8 mouse cellular contexts compared by ENCODE assay signal in the genomic region with DNA sequence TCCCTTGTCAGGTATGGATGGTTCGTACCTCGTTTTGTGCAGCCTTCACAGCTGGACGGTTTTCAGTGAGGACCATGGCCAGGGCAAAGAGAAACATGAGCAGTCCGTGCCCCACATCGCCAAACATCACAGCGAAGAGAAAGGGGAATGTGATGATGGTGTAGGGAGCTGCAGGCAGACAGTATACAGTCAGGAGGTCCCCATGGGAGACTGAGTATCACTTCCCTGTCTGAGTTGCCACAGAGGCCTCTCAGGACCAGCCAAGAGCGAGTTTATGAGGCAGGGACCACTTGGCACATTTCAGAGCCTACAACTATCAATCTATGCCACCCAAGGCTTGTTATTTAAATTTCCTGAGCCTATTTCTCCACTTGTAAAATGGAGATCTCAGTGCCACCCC.
"Had no signal": no experiment of that assay in that cellular context is flagged by ENCODE, and none has a peak within 500 bp of the region (broad histone marks: within the 10 kb centered on the region; RNA-seq: fewer than 3 reads in every experiment).

No protein-coding gene starts in this region.

- ATAC-seq: midbrain, embryonic 15.5 days had no signal

- DNase-seq: kidney, adult 9 months; kidney, postnatal 4 days; left cerebral cortex, postnatal 4 days; lung, adult 18-20 months; right cerebral cortex, postnatal 25 days; thymus, adult 2 months; thymus, postnatal 25 days had no signal
